ENCODE assay signal across 23 mouse cellular contexts in the genomic region with DNA sequence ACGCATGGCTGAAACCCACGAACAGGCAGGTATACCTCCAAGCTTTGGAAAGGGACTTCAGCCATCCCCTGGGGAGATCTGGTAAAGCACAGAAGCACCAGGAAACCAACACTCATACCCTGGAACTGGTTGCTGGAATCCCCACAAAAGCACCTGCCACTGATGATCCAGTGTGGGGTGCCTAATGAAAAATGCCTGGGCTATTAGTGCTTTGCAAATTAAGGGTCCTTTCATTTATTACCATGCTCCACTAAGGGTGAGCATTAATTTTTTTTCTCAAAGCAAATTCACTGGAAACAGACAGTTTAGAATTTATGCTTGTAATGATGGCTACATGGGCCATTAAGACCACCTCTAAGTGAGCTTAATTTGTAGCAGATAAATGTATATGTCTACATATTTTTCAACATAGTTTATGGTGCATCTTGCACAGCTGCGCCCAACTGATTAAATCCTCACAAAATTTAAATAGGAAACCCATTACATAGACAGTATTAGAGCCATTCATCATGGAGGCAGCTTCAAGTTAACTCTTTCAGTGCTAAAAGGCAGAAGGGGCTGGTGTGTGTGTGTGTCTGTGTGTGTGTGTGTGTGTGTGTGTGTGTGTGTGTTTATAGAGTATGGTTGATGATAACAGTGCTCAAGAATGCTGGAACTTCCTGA.
A peak's percentile ranks its signal among the peaks of the same experiment; 100 is the strongest.
DNase-seq lines count a peak whose midpoint lies in the region; ATAC-seq and TF ChIP-seq lines count a peak whose summit lies in the region.
"Had no signal": no experiment of that assay in that cellular context is flagged by ENCODE, and none has a peak within 500 bp of the region (broad histone marks: within the 10 kb centered on the region; RNA-seq: fewer than 3 reads in every experiment).

No protein-coding gene starts in this region.

- H3K27ac ChIP-seq in hindbrain, embryonic 14.5 days = peak overlapping the region; percentile 33; the same call in 1 of the 2 replicates
- no peak overlapping the region for H3K27ac ChIP-seq in hindbrain, postnatal 0 days
- H3K27ac ChIP-seq in hindbrain, embryonic 15.5 days (replicated peaks) = no peak overlapping the region
- peak overlapping the region; percentile 77 for H3K27ac ChIP-seq in neural tube, embryonic 13.5 days (replicated peaks)
- H3K27ac ChIP-seq: forebrain, embryonic 10.5 days; forebrain, embryonic 13.5 days; heart, adult 2 months; heart, embryonic 10.5 days; heart, embryonic 13.5 days; intestine, embryonic 15.5 days had no signal

- no peak for TF ChIP-seq CTCF in hindbrain, postnatal 0 days (IDR thresholded peaks at IDR 0.05; ENCODE audit: low read depth)

- no peak for DNase-seq in hindbrain, embryonic 14.5 days (ENCODE audit: low spot score)
- no peak for DNase-seq in hindbrain, postnatal 0 days (ENCODE audit: low spot score)
- no peak for DNase-seq in spleen, postnatal 14 days (ENCODE audit: low spot score in 2 of 2)
- DNase-seq: adrenal gland, adult 2 months; adrenal gland, postnatal 25 days; cerebellum, adult 18-20 months; cerebellum, adult 9-10 months; cerebellum, postnatal 14 days; gastrocnemius, postnatal 10 days; gastrocnemius, postnatal 36 days; heart, adult 2 months; heart, postnatal 14 days; heart, postnatal 4 days had no signal

- no peaks in the 10 kb centered on the region for H3K4me1 ChIP-seq in hindbrain, embryonic 14.5 days (replicated peaks; ENCODE audit: control insufficient read depth, insufficient read depth, low read length)
- no peaks in the 10 kb centered on the region for H3K4me1 ChIP-seq in hindbrain, postnatal 0 days (ENCODE audit: insufficient read depth, low read length)
- no peaks in the 10 kb centered on the region; the same call in 1 of the 2 replicates for H3K4me1 ChIP-seq in hindbrain, embryonic 15.5 days (replicated peaks)
- peaks cover 31% of the 10 kb centered on the region for H3K4me1 ChIP-seq in neural tube, embryonic 13.5 days (replicated peaks)
- H3K4me1 ChIP-seq: forebrain, embryonic 13.5 days; intestine, embryonic 15.5 days had no signal

- H3K4me2 ChIP-seq in hindbrain, embryonic 14.5 days (replicated peaks) = no peak overlapping the region
- no peak overlapping the region for H3K4me2 ChIP-seq in hindbrain, postnatal 0 days (ENCODE audit: low read depth, low read length)
- H3K4me2 ChIP-seq in hindbrain, embryonic 15.5 days = no peak overlapping the region
- H3K4me2 ChIP-seq in neural tube, embryonic 13.5 days = no peak overlapping the region
- H3K4me2 ChIP-seq: forebrain, embryonic 13.5 days; heart, embryonic 13.5 days; intestine, embryonic 15.5 days had no signal

- no peaks in the 10 kb centered on the region for H3K36me3 ChIP-seq in hindbrain, embryonic 14.5 days (replicated peaks; ENCODE audit: control insufficient read depth, insufficient read depth)
- no peaks in the 10 kb centered on the region for H3K36me3 ChIP-seq in hindbrain, postnatal 0 days (ENCODE audit: insufficient read depth, low read length)
- H3K36me3 ChIP-seq in hindbrain, embryonic 15.5 days = no peaks in the 10 kb centered on the region
- no peaks in the 10 kb centered on the region for H3K36me3 ChIP-seq in neural tube, embryonic 13.5 days
- H3K36me3 ChIP-seq: forebrain, embryonic 10.5 days; heart, embryonic 10.5 days; heart, embryonic 13.5 days; intestine, embryonic 15.5 days had no signal

- H3K9me3 ChIP-seq in hindbrain, embryonic 14.5 days (ENCODE audit: control insufficient read depth, low read length) = no peaks in the 10 kb centered on the region
- no peaks in the 10 kb centered on the region for H3K9me3 ChIP-seq in hindbrain, postnatal 0 days (ENCODE audit: low read length)
- H3K9me3 ChIP-seq in hindbrain, embryonic 15.5 days = no peaks in the 10 kb centered on the region
- no peaks in the 10 kb centered on the region for H3K9me3 ChIP-seq in neural tube, embryonic 13.5 days
- H3K9me3 ChIP-seq: forebrain, embryonic 10.5 days; forebrain, embryonic 13.5 days; heart, embryonic 10.5 days; heart, embryonic 13.5 days; intestine, embryonic 15.5 days had no signal

- no peak overlapping the region for H3K9ac ChIP-seq in hindbrain, embryonic 14.5 days
- no peak overlapping the region for H3K9ac ChIP-seq in hindbrain, postnatal 0 days (replicated peaks; ENCODE audit: low read length)
- no peak overlapping the region for H3K9ac ChIP-seq in hindbrain, embryonic 15.5 days
- H3K9ac ChIP-seq in neural tube, embryonic 13.5 days = no peak overlapping the region
- H3K9ac ChIP-seq: forebrain, embryonic 13.5 days; heart, embryonic 13.5 days; intestine, embryonic 15.5 days had no signal

- WGBS in hindbrain, embryonic 14.5 days = 63% methylated on average over 3 of the region's 3 CpGs
- WGBS in hindbrain, postnatal 0 days = 70% methylated on average over 3 of the region's 3 CpGs
- 62% methylated on average over 3 of the region's 3 CpGs for WGBS in hindbrain, embryonic 15.5 days
- WGBS in neural tube, embryonic 13.5 days = 53% methylated on average over 3 of the region's 3 CpGs

- ATAC-seq in hindbrain, embryonic 14.5 days (ENCODE audit: low FRiP score) = peak; percentile 70
- no peak for ATAC-seq in hindbrain, postnatal 0 days
- ATAC-seq in hindbrain, embryonic 15.5 days (ENCODE audit: low FRiP score, low read depth) = peak; percentile 59; the same call in 1 of the 2 replicates
- peak; percentile 88 for ATAC-seq in neural tube, embryonic 13.5 days (ENCODE audit: low read depth)
- ATAC-seq in megakaryocyte, adult 5-6 weeks (ENCODE audit: poor library complexity, severe bottlenecking) = no peak
- ATAC-seq: CD4-positive, CD25-positive, alpha-beta regulatory T cell, adult 4 months; forebrain, embryonic 13.5 days; forebrain, embryonic 16.5 days; intestine, embryonic 15.5 days had no signal

- no peak overlapping the region for H3K4me3 ChIP-seq in hindbrain, embryonic 14.5 days (replicated peaks; ENCODE audit: low read length)
- H3K4me3 ChIP-seq in hindbrain, postnatal 0 days (ENCODE audit: low read length) = no peak overlapping the region
- H3K4me3 ChIP-seq in hindbrain, embryonic 15.5 days = no peak overlapping the region
- H3K4me3 ChIP-seq in neural tube, embryonic 13.5 days = no peak overlapping the region
- H3K4me3 ChIP-seq: forebrain, embryonic 10.5 days; forebrain, embryonic 13.5 days; heart, adult 2 months; heart, embryonic 10.5 days; heart, embryonic 13.5 days; intestine, embryonic 15.5 days had no signal

- no peaks in the 10 kb centered on the region for H3K27me3 ChIP-seq in hindbrain, embryonic 14.5 days (ENCODE audit: control insufficient read depth, insufficient read depth, low read length)
- no peaks in the 10 kb centered on the region for H3K27me3 ChIP-seq in hindbrain, postnatal 0 days (ENCODE audit: insufficient read depth, low read length)
- 0 out of 2 replicates have a peak, but pooled peaks cover 4% of the 10 kb centered on the region for H3K27me3 ChIP-seq in hindbrain, embryonic 15.5 days
- H3K27me3 ChIP-seq in neural tube, embryonic 13.5 days = no peaks in the 10 kb centered on the region
- H3K27me3 ChIP-seq: forebrain, embryonic 13.5 days; heart, embryonic 13.5 days; intestine, embryonic 15.5 days had no signal

Comparison
In these comparisons a context has a peak if more than half of its experiments do, and no peak if none do; other contexts are left out.
1. ATAC-seq: peak in hindbrain, embryonic 14.5 days (single experiment), hindbrain, embryonic 15.5 days (single experiment) and neural tube, embryonic 13.5 days (single experiment); none in hindbrain, postnatal 0 days (single experiment) and megakaryocyte, adult 5-6 weeks (single experiment).
2. H3K27ac ChIP-seq: peak in hindbrain, embryonic 14.5 days (single experiment) and neural tube, embryonic 13.5 days (single experiment); none in hindbrain, postnatal 0 days (single experiment) and hindbrain, embryonic 15.5 days (single experiment).